Mouse (Mus musculus) lung, postnatal 25 days (tissue): Measurements from ENCODE around the gene Gpr12.
"Not testable (repeated sequence)": the region's sequence is repeated elsewhere in the genome, so short reads cannot be mapped to it uniquely, and the experiment has no call there.

Source experiments
- DNase-seq: peaks from one replicate; pipeline ENCODE4 v3.0.0; 2022; ENCODE audit warnings: low spot score

The Gpr12 gene

DNA sequence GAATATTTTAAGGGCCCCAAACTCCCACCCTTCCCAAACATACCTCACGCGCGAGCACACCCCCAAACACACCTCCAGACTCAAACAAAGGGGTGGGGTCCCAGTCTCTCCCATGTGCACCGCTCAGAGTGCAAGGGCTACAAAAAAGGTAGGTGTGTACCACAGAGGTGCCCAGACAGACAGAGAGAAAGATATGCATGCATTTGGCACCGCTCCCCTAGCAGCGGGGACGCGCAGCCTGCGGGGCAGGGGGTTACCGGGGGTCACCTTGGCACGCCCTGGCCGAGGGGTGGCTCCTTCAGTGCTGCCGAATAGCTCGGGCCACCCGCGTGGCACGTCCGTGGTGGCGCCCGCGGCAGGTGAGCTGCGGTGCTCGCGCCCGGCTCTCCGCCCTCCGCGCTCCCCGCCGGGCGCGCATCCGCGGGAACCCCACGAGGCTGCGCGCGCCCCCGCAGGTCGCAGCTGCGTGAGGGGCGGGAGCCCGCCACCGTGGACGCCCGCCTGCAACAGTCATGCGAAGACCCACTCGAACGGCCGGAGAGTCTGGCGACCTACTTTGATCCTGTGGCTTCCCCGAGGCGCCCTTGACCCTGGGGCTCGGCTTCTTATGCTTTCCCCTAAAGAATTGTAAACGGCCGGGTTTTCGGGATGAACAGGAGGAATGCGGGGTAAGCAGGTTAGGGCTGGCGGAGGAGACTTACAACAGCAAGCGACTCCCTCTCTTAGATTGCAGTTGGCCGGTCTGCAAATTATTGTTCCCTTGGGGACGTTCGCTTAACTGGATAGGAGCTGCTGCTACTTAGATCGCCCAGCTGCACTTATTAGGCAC, at the start of gene Gpr12:
TSS of gene Gpr12 (minus strand) at position 762 of the 829 bp plus-strand sequence.
- DNase-seq = no peak

GRCm38 (mm10) chr5:146631602-146632001, 46.6 kb upstream of the Gpr12 start:
- DNase-seq = no peak

GRCm38 (mm10) chr5:146630961-146631360, 45.9 kb upstream of the Gpr12 start:
- no peak for DNase-seq

GRCm38 (mm10) chr5:146629636-146630035, 44.6 kb upstream of the Gpr12 start:
- DNase-seq = no peak

- no peak for DNase-seq
These were observed 43.8 kb upstream of the Gpr12 start for GRCm38 (mm10) chr5:146628804-146629203.

DNA sequence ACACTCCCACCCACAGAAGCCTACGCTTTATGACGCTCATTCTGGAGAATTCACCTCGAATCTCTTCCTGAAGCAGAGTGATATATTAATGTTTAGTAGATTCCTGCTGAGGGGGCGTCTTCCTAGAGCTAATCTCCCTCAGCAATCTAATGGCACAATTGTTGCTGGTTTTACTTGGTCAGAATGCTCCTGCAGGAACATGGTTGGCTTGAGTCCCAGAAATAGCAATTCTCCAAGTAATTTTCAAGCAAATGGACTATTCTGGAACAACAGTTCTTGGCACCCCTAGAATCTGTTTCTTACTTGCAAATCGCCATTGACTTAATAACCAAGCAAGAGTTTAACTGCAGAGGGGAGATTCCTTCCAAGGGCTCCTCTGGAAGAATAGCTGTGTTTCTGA, 42.9 kb upstream of the Gpr12 start:
- no peak for DNase-seq

- DNase-seq = no peak
These were observed 40.7 kb upstream of the Gpr12 start for GRCm38 (mm10) chr5:146625635-146626311.

DNA sequence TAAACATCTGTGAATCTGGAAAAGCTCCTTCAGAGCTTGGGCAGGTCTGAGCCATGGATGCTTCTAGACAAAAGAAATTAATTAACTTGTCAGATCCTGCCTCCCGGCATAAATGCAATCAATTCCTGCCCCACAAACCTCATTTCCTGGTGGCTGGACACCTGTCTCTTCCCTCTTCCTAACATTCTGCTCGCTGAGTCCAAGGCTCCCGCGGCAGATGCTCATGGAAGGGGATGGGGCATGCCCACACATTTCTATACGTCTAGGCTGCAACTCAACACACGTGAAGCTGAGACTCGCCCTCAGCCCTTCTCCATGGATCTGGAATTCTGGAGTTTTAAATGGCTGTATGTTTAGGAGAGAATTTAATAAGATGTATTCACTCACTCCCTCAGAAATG, 26.8 kb upstream of the Gpr12 start:
- no peak for DNase-seq

DNA sequence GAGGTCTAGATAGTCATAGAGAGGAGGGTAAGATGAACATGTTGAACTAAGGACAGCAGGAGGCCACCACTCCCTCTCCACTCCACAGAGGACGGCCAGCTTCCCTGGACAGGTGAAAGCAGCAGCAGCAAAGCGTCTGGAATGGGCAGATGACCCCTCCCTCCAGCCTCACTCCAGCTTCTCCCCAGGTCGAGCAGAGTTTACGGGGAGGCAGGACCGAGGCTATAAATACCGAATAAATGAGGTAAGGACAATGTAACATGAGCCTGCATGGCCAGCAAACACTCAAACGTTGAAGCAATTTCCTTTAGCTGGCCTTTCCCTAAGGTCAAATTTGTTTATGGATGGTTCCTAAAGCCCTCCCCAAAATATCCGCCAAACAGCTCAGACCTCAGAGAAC, 26.0 kb upstream of the Gpr12 start:
- no peak for DNase-seq

DNA sequence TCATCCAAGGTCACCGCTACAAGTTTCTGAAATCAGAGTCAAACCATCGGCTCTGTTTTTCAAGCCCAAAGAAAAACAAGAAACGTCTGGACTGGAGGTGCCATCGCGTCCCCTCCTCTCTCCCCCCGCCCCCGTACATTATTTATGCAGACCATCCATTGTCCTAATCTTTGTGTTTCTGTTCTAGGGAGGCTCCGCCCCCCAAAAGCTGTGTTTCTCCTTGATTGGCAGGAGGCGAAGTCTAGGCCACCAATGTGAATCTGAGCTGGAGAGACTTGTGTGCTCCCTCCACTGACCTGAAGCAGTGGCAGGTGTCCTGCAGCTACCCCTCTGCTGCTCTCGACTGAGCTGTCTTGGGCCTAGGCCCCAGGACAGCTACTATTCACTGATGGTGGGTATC, 24.6 kb upstream of the Gpr12 start:
- no peak for DNase-seq

- no peak for DNase-seq
These were observed 22.8 kb upstream of the Gpr12 start for GRCm38 (mm10) chr5:146607816-146608215.

- DNase-seq = no peak
These were observed 21.9 kb upstream of the Gpr12 start for GRCm38 (mm10) chr5:146606895-146607294.

DNA sequence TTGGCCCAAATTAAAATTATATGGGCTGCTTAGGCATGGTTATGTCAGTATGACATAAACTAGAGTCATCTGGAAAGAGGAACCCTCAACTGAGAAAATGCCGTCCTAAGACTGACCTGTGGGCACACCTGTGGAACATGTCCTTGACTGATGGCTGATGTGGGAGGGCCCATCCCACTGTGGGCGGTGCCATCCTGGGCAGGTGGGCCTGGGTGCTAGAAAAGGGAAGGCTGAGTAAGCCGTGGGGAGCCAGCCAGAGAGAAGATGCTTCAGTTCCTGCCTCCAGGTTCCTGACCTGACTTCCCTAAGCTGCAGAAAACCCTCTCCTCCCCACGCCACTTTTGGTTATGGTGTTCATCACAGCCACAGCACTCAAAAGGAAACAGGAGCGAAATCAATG, 21.2 kb upstream of the Gpr12 start:
- DNase-seq = no peak

DNA sequence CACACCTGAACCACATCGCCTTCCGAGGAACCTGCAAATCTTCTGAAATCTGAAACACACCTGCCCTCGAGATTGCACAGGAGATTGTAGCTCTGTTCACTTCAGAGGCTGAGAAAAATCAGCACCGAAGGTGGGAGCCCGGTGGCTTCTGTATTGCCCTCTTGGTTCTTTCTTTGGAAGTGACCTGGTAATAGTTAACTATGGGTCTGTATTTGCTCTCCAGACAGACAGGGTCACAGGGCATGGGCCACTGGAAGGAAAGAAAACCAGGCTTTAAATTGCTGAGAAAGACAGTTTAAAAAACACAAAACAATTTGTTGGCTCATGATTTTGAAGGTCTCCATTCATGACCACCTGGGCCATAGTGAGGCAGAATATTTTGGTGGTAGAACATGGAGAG, 14.9 kb upstream of the Gpr12 start:
- DNase-seq = no peak

- DNase-seq = not testable (repeated sequence)
These were observed 14.2 kb upstream of the Gpr12 start for GRCm38 (mm10) chr5:146599216-146599615.

DNA sequence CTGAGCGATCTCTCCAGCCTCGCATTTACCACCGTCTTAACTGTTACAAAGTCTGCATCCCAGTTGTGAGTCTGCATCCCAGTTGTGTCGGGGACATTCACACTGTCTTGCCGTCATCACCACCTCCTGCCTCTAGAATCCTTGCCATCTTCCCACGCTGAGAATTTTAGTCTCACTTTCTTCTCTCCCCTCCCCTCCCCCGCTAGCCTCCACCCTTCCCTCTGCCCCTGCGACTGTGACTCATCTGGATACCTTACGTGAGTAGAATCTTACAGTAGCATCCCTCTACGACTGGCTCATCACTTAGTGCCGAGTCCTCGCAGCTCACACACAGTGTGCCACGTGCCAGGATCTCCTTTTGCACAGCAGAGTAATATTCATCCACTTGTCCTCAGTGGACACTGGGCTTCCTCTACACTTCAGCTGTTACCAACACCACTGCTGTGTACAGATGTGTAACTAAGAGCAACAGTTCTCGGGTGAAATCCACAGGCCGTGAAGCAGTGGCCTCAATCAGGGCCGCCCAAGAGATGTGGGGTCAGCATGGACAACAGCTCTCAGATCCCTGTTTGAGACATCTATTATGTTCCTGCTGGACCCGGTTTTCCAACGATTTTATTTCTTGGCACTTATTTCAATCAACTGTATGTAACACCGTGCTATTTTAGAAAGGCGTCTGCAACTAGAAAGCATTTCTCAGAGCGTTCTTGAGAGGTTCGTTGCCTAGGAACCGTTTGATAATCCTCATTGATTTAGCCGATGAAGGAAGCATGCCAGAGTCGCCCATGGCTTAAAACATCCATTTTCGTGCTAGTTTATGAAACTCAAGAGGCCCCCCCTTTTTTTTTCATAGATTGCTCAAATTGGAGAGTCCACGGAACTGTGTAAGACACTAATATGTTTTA, 13.4 kb upstream of the Gpr12 start:
- DNase-seq = no peak

DNA sequence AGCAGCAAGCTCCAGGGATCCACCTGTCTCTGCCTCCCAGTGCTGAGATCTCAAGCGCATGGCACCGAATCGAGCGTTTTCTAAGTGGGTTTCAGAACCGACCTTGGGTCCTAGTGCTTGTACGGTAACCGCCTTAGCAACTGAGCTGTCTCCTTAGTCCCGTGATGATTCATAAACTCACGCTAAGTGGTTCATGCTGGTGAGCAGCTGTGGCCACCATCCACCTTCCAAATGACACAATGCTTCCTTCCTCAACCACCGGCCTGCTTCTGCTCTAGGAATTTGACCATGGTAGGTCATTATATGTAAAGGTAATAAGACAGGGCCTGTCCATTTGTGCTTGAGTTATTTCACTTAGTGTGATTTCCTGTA, 12.4 kb upstream of the Gpr12 start:
- DNase-seq = no peak

GRCm38 (mm10) chr5:146596612-146597502, 11.8 kb upstream of the Gpr12 start:
- DNase-seq = no peak

DNA sequence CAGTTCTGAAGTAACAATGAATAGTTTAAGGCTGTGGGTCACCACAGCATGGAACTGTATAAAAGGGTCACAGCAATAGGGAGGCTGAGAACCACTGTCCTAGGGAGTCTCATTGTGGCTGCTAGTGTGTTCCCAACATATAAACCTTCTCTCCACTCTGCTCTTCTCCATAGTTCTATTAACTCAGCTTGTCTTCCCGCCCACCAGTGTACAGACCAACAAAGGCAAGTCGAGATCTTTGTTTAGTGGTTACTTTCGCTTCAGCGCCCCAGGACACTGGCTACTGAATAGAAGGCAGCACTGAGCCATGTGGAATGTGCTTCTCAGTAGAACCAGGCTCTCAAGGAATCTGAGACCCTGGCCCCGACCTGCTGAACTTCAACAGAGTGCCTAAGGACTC, 7.5 kb upstream of the Gpr12 start:
- no peak for DNase-seq

GRCm38 (mm10) chr5:146591636-146592035, 6.6 kb upstream of the Gpr12 start:
- no peak for DNase-seq

GRCm38 (mm10) chr5:146590987-146591386, 5.9 kb upstream of the Gpr12 start:
- no peak for DNase-seq
